Comparison of ENCODE assay signal across 8 mouse cellular contexts in genomic region chr1:75374950-75375936, GRCm38 (mm10). TPM values are rescaled to one million over a fixed set of nuclear protein-coding genes. Genes with fewer than 3 reads are reported as not detected.
A peak's percentile ranks its signal among the peaks of the same experiment; 100 is the strongest.
DNase-seq lines count a peak whose midpoint lies in the region; ATAC-seq lines count a peak whose summit lies in the region.

Speg (plus strand) TSS chr1:75375297.

- peak within 1 kb of the TSS; percentile 44 for H3K9ac ChIP-seq in midbrain, embryonic 16.5 days (ENCODE audit: low read depth, low read length)

- no peak for DNase-seq in left cerebral cortex, adult 18-20 months (ENCODE audit: low spot score in 2 of 2)
- DNase-seq in left cerebral cortex, adult 9 months (ENCODE audit: low spot score in 2 of 2) = no peak
- DNase-seq in embryo, embryonic 11 days = peak; percentile 49
- DNase-seq in heart, adult 18-20 months = peak; percentile 60 to 68
- no peak for DNase-seq in layer of hippocampus, postnatal 10 days (ENCODE audit: low spot score in 2 of 2)
- DNase-seq in right cerebral cortex, postnatal 10 days (ENCODE audit: low spot score in 2 of 2) = no peak

- H3K4me3 ChIP-seq in midbrain, embryonic 16.5 days (ENCODE audit: low read depth, low read length) = peak within 1 kb of the TSS; percentile 11; the same call in 1 of the 2 replicates

- 12% methylated on average over 53 of the region's 57 CpGs for WGBS in midbrain, embryonic 16.5 days

- H3K9me3 ChIP-seq in midbrain, embryonic 16.5 days (replicated peaks; ENCODE audit: control insufficient read depth, low read length, poor library complexity, severe bottlenecking) = no peaks in the 10 kb centered on the region

- H3K27ac ChIP-seq in midbrain, embryonic 16.5 days (ENCODE audit: low read length) = no peak within 1 kb of the TSS

- H3K27me3 ChIP-seq in midbrain, embryonic 16.5 days (ENCODE audit: control insufficient read depth, insufficient read depth, low read depth, low read length) = peaks cover 11% of the 10 kb centered on the region

- no peaks in the 10 kb centered on the region for H3K36me3 ChIP-seq in midbrain, embryonic 16.5 days (ENCODE audit: control insufficient read depth, insufficient read depth, low read length)

- ATAC-seq in midbrain, embryonic 16.5 days = 0 out of 2 replicates have a peak, but pooled peaks have one; percentile 8
- no peak for ATAC-seq in erythroid progenitor cell, adult 5-6 weeks (replicated peaks; ENCODE audit: low FRiP score, poor library complexity, severe bottlenecking)

- H3K4me2 ChIP-seq in midbrain, embryonic 16.5 days (ENCODE audit: low read length) = peak within 1 kb of the TSS; percentile 43

- peaks cover 13% of the 10 kb centered on the region for H3K4me1 ChIP-seq in midbrain, embryonic 16.5 days (ENCODE audit: control insufficient read depth, insufficient read depth, low read length)

RNA-seq across cellular contexts. Expression of gene Speg, which starts in this region (rescaled TPM):
- 100 to 1,000 TPM; 181 to 191 TPM for total RNA-seq in left cerebral cortex, adult 18-20 months (2021)
- total RNA-seq in heart, adult 18-20 months (2021) = 100 to 1,000 TPM; 115 TPM
- 100 to 1,000 TPM; 164 to 175 TPM for total RNA-seq in layer of hippocampus, postnatal 10 days (2021)
- polyA plus RNA-seq in midbrain, embryonic 16.5 days (2015; fragmentation: Nextera tagmentation; extraction: Ambion mirVana) = 17.7 and 20.8 TPM in 2 replicates
- total RNA-seq in erythroid progenitor cell, adult 5-6 weeks (2015; ENCODE audit: low replicate concordance) = not detected in 2 replicates
- total RNA-seq in erythroid progenitor cell, adult 5-6 weeks (2017; ENCODE audit: low replicate concordance) = 0.13 TPM in 1 of 2 replicates, not detected in the other

Comparison
In these comparisons a context has a peak if more than half of its experiments do, and no peak if none do; other contexts are left out.
1. RNA of gene Speg (total RNA-seq): 181 to 191 TPM in left cerebral cortex, adult 18-20 months, 164 to 175 TPM in layer of hippocampus, postnatal 10 days and 115 TPM in heart, adult 18-20 months; 0.13 TPM in erythroid progenitor cell, adult 5-6 weeks; every median in the first group is over 100 times any median in the second.
2. DNase-seq: peak in embryo, embryonic 11 days (single experiment) and heart, adult 18-20 months (2 of 2); none in left cerebral cortex, adult 18-20 months (0 of 2), left cerebral cortex, adult 9 months (0 of 2), layer of hippocampus, postnatal 10 days (0 of 2) and right cerebral cortex, postnatal 10 days (0 of 2).